Mouse (Mus musculus): ENCODE measurements at regions not wholly inside any gene's neighbourhood (a gene's known extent, or its start where the extent isn't known, plus 50 kb on each side); places are given as distances from the start of the nearest gene placed in this dataset.
"Not testable (repeated sequence)": the region's sequence is repeated elsewhere in the genome, so short reads cannot be mapped to it uniquely, and the experiment has no call there.

- peaks cover 3% of the 10 kb centered on the region; the same call in 1 of the 2 replicates for H3K4me1 ChIP-seq (ENCODE audit: control insufficient read depth, insufficient read depth, low read length)
- no peak overlapping the region for H3K4me3 ChIP-seq (replicated peaks; ENCODE audit: low read length)
- no peak overlapping the region for H3K9ac ChIP-seq (ENCODE audit: low read length)
- no peak overlapping the region for H3K4me2 ChIP-seq (ENCODE audit: low read depth, low read length)
- no peaks in the 10 kb centered on the region for H3K36me3 ChIP-seq (ENCODE audit: control insufficient read depth, insufficient read depth, low read length)
- 26% methylated on average over 4 of the region's 4 CpGs for WGBS
- no peaks in the 10 kb centered on the region for H3K9me3 ChIP-seq (replicated peaks; ENCODE audit: control insufficient read depth, low read length)
- ATAC-seq (ENCODE audit: insufficient read depth, low FRiP score) = peak; percentile 44; the same call in 1 of the 2 replicates
- no peak overlapping the region for H3K27ac ChIP-seq (ENCODE audit: low read length)
- no peaks in the 10 kb centered on the region for H3K27me3 ChIP-seq (ENCODE audit: control insufficient read depth, insufficient read depth, low read length)
These were observed 132.9 kb downstream of the Tfec start for GRCm38 (mm10) chr6:16765354-16765753.

GRCm38 (mm10) chr6:16764707-16765106, 133.5 kb downstream of the Tfec start:
- Histone ChIP-seq H3K4me2 (ENCODE audit: low read depth, low read length) (peak overlapping the region; percentile 19; the same call in 1 of the 2 replicates), H3K4me3 (replicated peaks; ENCODE audit: low read length) (no peak overlapping the region), H3K36me3 (ENCODE audit: control insufficient read depth, insufficient read depth, low read length) (no peaks in the 10 kb centered on the region), H3K4me1 (ENCODE audit: control insufficient read depth, insufficient read depth, low read length) (peaks cover 3% of the 10 kb centered on the region; the same call in 1 of the 2 replicates), H3K9ac (ENCODE audit: low read length) (no peak overlapping the region), H3K27ac (ENCODE audit: low read length) (no peak overlapping the region), H3K9me3 (replicated peaks; ENCODE audit: control insufficient read depth, low read length) (no peaks in the 10 kb centered on the region), H3K27me3 (ENCODE audit: control insufficient read depth, insufficient read depth, low read length) (no peaks in the 10 kb centered on the region)
- 14% methylated on average over 5 of the region's 5 CpGs for WGBS
- ATAC-seq (ENCODE audit: insufficient read depth, low FRiP score) = peak; percentile 53; the same call in 1 of the 2 replicates

- H3K9me3 ChIP-seq (replicated peaks; ENCODE audit: control insufficient read depth, low read length); H3K4me2 ChIP-seq (ENCODE audit: low read depth, low read length); H3K9ac ChIP-seq (ENCODE audit: low read length); H3K27me3 ChIP-seq (ENCODE audit: control insufficient read depth, insufficient read depth, low read length); H3K4me3 ChIP-seq (replicated peaks; ENCODE audit: low read length); H3K4me1 ChIP-seq (ENCODE audit: control insufficient read depth, insufficient read depth, low read length); H3K36me3 ChIP-seq (ENCODE audit: control insufficient read depth, insufficient read depth, low read length); H3K27ac ChIP-seq (ENCODE audit: low read length); ATAC-seq (ENCODE audit: insufficient read depth, low FRiP score): not testable (repeated sequence)
- WGBS = 97% methylated on average over 1 of the region's 1 CpGs
These were observed 143.2 kb downstream of the Tfec start for GRCm38 (mm10) chr6:16755044-16755443.

GRCm38 (mm10) chr6:16733184-16733583, 165.1 kb downstream of the Tfec start:
- Histone ChIP-seq H3K27me3 (ENCODE audit: control insufficient read depth, insufficient read depth, low read length) (no peaks in the 10 kb centered on the region), H3K36me3 (ENCODE audit: control insufficient read depth, insufficient read depth, low read length) (no peaks in the 10 kb centered on the region), H3K27ac (ENCODE audit: low read length) (no peak overlapping the region), H3K4me3 (replicated peaks; ENCODE audit: low read length) (no peak overlapping the region), H3K9me3 (replicated peaks; ENCODE audit: control insufficient read depth, low read length) (no peaks in the 10 kb centered on the region), H3K4me1 (ENCODE audit: control insufficient read depth, insufficient read depth, low read length) (no peaks in the 10 kb centered on the region), H3K4me2 (ENCODE audit: low read depth, low read length) (no peak overlapping the region), H3K9ac (ENCODE audit: low read length) (no peak overlapping the region)
- WGBS = 78% methylated on average over 7 of the region's 7 CpGs
- ATAC-seq (ENCODE audit: insufficient read depth, low FRiP score) = no peak

- H3K36me3 ChIP-seq (ENCODE audit: control insufficient read depth, insufficient read depth, low read length) = no peaks in the 10 kb centered on the region
- no peak overlapping the region for H3K27ac ChIP-seq (ENCODE audit: low read length)
- H3K4me3 ChIP-seq (replicated peaks; ENCODE audit: low read length) = no peak overlapping the region
- H3K27me3 ChIP-seq (ENCODE audit: control insufficient read depth, insufficient read depth, low read length) = no peaks in the 10 kb centered on the region
- 58% methylated on average over 3 of the region's 3 CpGs for WGBS
- no peak for ATAC-seq (ENCODE audit: insufficient read depth, low FRiP score)
- H3K9me3 ChIP-seq (replicated peaks; ENCODE audit: control insufficient read depth, low read length) = no peaks in the 10 kb centered on the region
- H3K9ac ChIP-seq (ENCODE audit: low read length) = no peak overlapping the region
- H3K4me2 ChIP-seq (ENCODE audit: low read depth, low read length) = no peak overlapping the region
- H3K4me1 ChIP-seq (ENCODE audit: control insufficient read depth, insufficient read depth, low read length) = no peaks in the 10 kb centered on the region
These were observed 166.1 kb downstream of the Tfec start for GRCm38 (mm10) chr6:16732095-16732494.

GRCm38 (mm10) chr6:16727256-16727890, 170.9 kb downstream of the Tfec start:
- Histone ChIP-seq H3K4me2 (ENCODE audit: low read depth, low read length) (no peak overlapping the region), H3K4me3 (replicated peaks; ENCODE audit: low read length) (no peak overlapping the region), H3K27ac (ENCODE audit: low read length) (no peak overlapping the region), H3K9ac (ENCODE audit: low read length) (no peak overlapping the region), H3K4me1 (ENCODE audit: control insufficient read depth, insufficient read depth, low read length) (no peaks in the 10 kb centered on the region), H3K36me3 (ENCODE audit: control insufficient read depth, insufficient read depth, low read length) (no peaks in the 10 kb centered on the region), H3K9me3 (replicated peaks; ENCODE audit: control insufficient read depth, low read length) (no peaks in the 10 kb centered on the region), H3K27me3 (ENCODE audit: control insufficient read depth, insufficient read depth, low read length) (no peaks in the 10 kb centered on the region)
- 32% methylated on average over 13 of the region's 13 CpGs for WGBS
- ATAC-seq (ENCODE audit: insufficient read depth, low FRiP score) = no peak

GRCm38 (mm10) chr6:16725256-16725655, 173.0 kb downstream of the Tfec start:
- Histone ChIP-seq H3K36me3 (ENCODE audit: control insufficient read depth, insufficient read depth, low read length) (no peaks in the 10 kb centered on the region), H3K4me1 (ENCODE audit: control insufficient read depth, insufficient read depth, low read length) (no peaks in the 10 kb centered on the region), H3K9me3 (replicated peaks; ENCODE audit: control insufficient read depth, low read length) (no peaks in the 10 kb centered on the region), H3K27ac (ENCODE audit: low read length) (no peak overlapping the region), H3K4me2 (ENCODE audit: low read depth, low read length) (no peak overlapping the region), H3K27me3 (ENCODE audit: control insufficient read depth, insufficient read depth, low read length) (no peaks in the 10 kb centered on the region), H3K9ac (ENCODE audit: low read length) (no peak overlapping the region), H3K4me3 (replicated peaks; ENCODE audit: low read length) (no peak overlapping the region)
- ATAC-seq (ENCODE audit: insufficient read depth, low FRiP score) = no peak
- WGBS = 88% methylated on average over 2 of the region's 2 CpGs

GRCm38 (mm10) chr6:16704496-16704895, 193.7 kb downstream of the Tfec start:
- Histone ChIP-seq H3K36me3 (ENCODE audit: control insufficient read depth, insufficient read depth, low read length) (no peaks in the 10 kb centered on the region), H3K27me3 (ENCODE audit: control insufficient read depth, insufficient read depth, low read length) (no peaks in the 10 kb centered on the region), H3K4me2 (ENCODE audit: low read depth, low read length) (no peak overlapping the region), H3K4me3 (replicated peaks; ENCODE audit: low read length) (no peak overlapping the region), H3K27ac (ENCODE audit: low read length) (no peak overlapping the region), H3K4me1 (ENCODE audit: control insufficient read depth, insufficient read depth, low read length) (no peaks in the 10 kb centered on the region), H3K9me3 (replicated peaks; ENCODE audit: control insufficient read depth, low read length) (no peaks in the 10 kb centered on the region), H3K9ac (ENCODE audit: low read length) (no peak overlapping the region)
- ATAC-seq (ENCODE audit: insufficient read depth, low FRiP score) = no peak
- WGBS = 88% methylated on average over 4 of the region's 4 CpGs

GRCm38 (mm10) chr6:16703412-16703746, 194.9 kb downstream of the Tfec start:
- ATAC-seq (ENCODE audit: insufficient read depth, low FRiP score) = no peak
- Histone ChIP-seq H3K4me1 (ENCODE audit: control insufficient read depth, insufficient read depth, low read length) (no peaks in the 10 kb centered on the region), H3K9ac (ENCODE audit: low read length) (no peak overlapping the region), H3K27ac (ENCODE audit: low read length) (no peak overlapping the region), H3K27me3 (ENCODE audit: control insufficient read depth, insufficient read depth, low read length) (no peaks in the 10 kb centered on the region), H3K36me3 (ENCODE audit: control insufficient read depth, insufficient read depth, low read length) (no peaks in the 10 kb centered on the region), H3K4me3 (replicated peaks; ENCODE audit: low read length) (no peak overlapping the region), H3K9me3 (replicated peaks; ENCODE audit: control insufficient read depth, low read length) (no peaks in the 10 kb centered on the region), H3K4me2 (ENCODE audit: low read depth, low read length) (no peak overlapping the region)
- 47% methylated on average over 3 of the region's 3 CpGs for WGBS

All from stomach, embryonic 16.5 days (tissue).